Mouse (Mus musculus) left cerebral cortex, postnatal 36 days (tissue): Measurements from ENCODE around the gene Taf12. TPM values are rescaled to one million over a fixed set of nuclear protein-coding genes. Genes with fewer than 3 reads are reported as not detected.

ENCODE experiments used
- total RNA-seq, 2 experiments: library from RNA; stranded (reverse); gene quantifications; 2 replicates each; pipeline ENCODE4 v1.2.3; 2021

The Taf12 gene
- total RNA-seq, 2 experiments from 2014 or later = 19.0 to 25.2 TPM

Other genes with a start within 250 kb of the Taf12 start
- gene Gm10300, start 199.7 kb upstream of the Taf12 start, total RNA-seq = under 1 TPM in 1 of 2 experiments, not detected in 1; 0.22 TPM
- 10 to 100 TPM; 36.5 to 44.3 TPM for gene Epb41, start 199.1 kb upstream of the Taf12 start, total RNA-seq
- 10 to 100 TPM; 16.3 to 19.3 TPM for gene Oprd1, start 129.9 kb upstream of the Taf12 start, total RNA-seq
- 10 to 100 TPM; 37.6 to 47.1 TPM for gene Ythdf2, start 62.1 kb upstream of the Taf12 start, total RNA-seq
- gene Gmeb1, start 12.8 kb upstream of the Taf12 start, total RNA-seq = 10 to 100 TPM; 20.7 to 25.2 TPM
- gene Rab42, start 29.0 kb downstream of the Taf12 start, total RNA-seq = 1 to 10 TPM; 1.5 to 2.8 TPM
- 10 to 100 TPM; 21.5 to 24.8 TPM for gene Trnau1ap, start 55.2 kb downstream of the Taf12 start, total RNA-seq
- gene Rcc1, start 79.2 kb downstream of the Taf12 start, total RNA-seq = 10 to 100 TPM in 1 of 2 experiments, 1 to 10 TPM in 1; 9.7 to 12.3 TPM
- gene Phactr4, start 148.1 kb downstream of the Taf12 start, total RNA-seq = 10 to 100 TPM; 12.7 to 13.4 TPM
- gene Med18, start 189.5 kb downstream of the Taf12 start, total RNA-seq = 1 to 10 TPM; 8.8 to 9.6 TPM
- gene Sesn2, start 236.1 kb downstream of the Taf12 start, total RNA-seq = 10 to 100 TPM in 1 of 2 experiments, 1 to 10 TPM in 1; 9.2 to 12.3 TPM